Mouse (Mus musculus): Measurements from ENCODE around the gene Kdsr. TPM values are rescaled to one million over a fixed set of nuclear protein-coding genes. Genes with fewer than 3 reads are reported as not detected.
A peak's percentile ranks its signal among the peaks of the same experiment; 100 is the strongest.
"Not testable (repeated sequence)": the region's sequence is repeated elsewhere in the genome, so short reads cannot be mapped to it uniquely, and the experiment has no call there.

Kdsr gene
- polyA plus RNA-seq, 1 experiment from 2014 or later, result 13.3 TPM

- Histone ChIP-seq H3K27me3 (no peaks in the 10 kb centered on the region), H3K4me1 (no peaks in the 10 kb centered on the region), H3K27ac (no peak overlapping the region), H3K9me3 (no peaks in the 10 kb centered on the region), H3K4me2 (replicated peaks) (no peak overlapping the region), H3K9ac (no peak overlapping the region), H3K4me3 (no peak overlapping the region), H3K36me3 (peaks cover 45% of the 10 kb centered on the region)
- ATAC-seq (ENCODE audit: low FRiP score, low read depth), result no peak
- whole genome bisulfite sequencing, result 43% methylated on average over 2 of the region's 2 CpGs
Measured at GRCm38 (mm10) chr1:106735586-106735985, 23.9 kb downstream of the Kdsr start.

DNA sequence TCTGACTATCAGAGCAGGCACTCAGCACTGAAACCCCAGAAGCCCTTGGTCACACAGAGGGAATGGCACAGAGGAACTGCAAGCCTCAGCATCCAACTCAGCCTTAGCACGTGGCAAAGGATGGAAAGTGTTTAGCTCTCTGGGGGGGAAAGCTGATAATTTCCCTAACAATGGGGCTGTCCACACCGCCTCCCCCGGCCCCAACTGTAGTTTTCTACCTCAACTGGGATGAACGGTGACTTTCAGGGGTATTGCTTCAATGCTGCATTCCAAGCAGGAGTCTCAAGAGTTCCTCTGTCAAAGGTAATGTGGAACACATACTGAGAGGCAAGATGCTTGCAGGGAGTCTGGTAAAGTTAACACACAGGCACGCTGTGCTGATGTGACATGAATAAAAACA lies 37.5 kb downstream of the Kdsr start:
- Histone ChIP-seq H3K4me2 (replicated peaks) (no peak overlapping the region), H3K4me1 (0 out of 2 replicates have a peak, but pooled peaks cover 2% of the 10 kb centered on the region), H3K27ac (no peak overlapping the region), H3K9ac (no peak overlapping the region), H3K9me3 (no peaks in the 10 kb centered on the region), H3K36me3 (peaks cover 10% of the 10 kb centered on the region), H3K4me3 (no peak overlapping the region), H3K27me3 (no peaks in the 10 kb centered on the region)
- WGBS, result 46% methylated on average over 5 of the region's 5 CpGs
- ATAC-seq (ENCODE audit: low FRiP score, low read depth), result no peak

DNA sequence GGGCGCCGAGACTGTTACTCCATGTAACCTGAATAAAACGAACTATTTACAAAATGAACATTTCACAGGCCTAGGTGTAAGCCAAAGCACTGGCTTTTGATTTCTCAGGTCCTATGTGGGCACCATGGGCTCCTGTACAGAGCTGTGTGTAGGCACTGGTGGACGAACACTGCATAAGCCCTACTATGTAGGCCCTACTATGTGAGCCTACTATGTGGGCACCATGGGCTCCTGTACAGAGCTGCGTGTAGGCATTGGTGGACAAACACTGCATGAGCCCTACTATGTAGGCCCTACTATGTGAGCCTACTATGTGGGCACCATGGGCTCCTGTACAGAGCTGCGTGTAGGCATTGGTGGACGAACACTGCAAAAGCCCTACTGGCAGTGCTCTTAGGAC lies 41.8 kb downstream of the Kdsr start:
- H3K36me3 ChIP-seq; H3K27me3 ChIP-seq; H3K27ac ChIP-seq; H3K4me2 ChIP-seq (replicated peaks); ATAC-seq (ENCODE audit: low FRiP score, low read depth); H3K4me3 ChIP-seq; H3K9me3 ChIP-seq; H3K9ac ChIP-seq: not testable (repeated sequence)
- 74% methylated on average over 7 of the region's 7 CpGs for WGBS
- 0 out of 2 replicates have a peak, but pooled peaks cover 10% of the 10 kb centered on the region for H3K4me1 ChIP-seq

DNA sequence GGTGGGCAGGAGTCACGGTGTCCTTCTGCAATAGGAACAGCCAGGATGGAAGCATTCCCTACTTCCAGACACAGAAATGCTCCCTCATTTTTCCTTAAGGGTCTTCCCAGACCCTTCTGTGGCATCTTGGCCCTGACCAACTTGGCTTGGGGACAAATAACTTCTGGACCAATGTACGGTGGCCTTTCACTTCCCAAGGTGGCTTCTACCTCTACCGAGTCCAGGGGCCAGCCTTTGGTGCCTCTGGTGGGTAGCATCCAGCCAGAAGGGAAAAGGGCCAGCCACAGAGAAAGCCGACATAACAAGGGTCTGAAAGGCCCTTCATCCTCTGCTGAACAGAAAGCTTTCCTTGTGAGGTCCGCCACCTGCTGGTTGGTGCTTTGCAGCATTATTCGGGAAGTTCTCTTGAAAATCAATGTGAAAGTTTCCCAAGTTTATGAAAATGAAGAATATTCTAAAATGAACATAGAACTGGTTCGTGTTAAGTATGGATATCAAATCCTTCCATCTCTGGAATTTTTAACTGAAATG lies 42.4 kb downstream of the Kdsr start:
- Histone ChIP-seq H3K27ac (no peak overlapping the region), H3K27me3 (no peaks in the 10 kb centered on the region), H3K4me3 (no peak overlapping the region), H3K9me3 (no peaks in the 10 kb centered on the region), H3K4me2 (replicated peaks) (no peak overlapping the region), H3K36me3 (no peaks in the 10 kb centered on the region), H3K4me1 (peaks cover 16% of the 10 kb centered on the region), H3K9ac (no peak overlapping the region)
- no peak for ATAC-seq (ENCODE audit: low FRiP score, low read depth)
- 31% methylated on average over 7 of the region's 7 CpGs for WGBS

GRCm38 (mm10) chr1:106716141-106716540 lies 43.4 kb downstream of the Kdsr start:
- Histone ChIP-seq H3K36me3 (no peaks in the 10 kb centered on the region), H3K4me2 (replicated peaks) (no peak overlapping the region), H3K27ac (no peak overlapping the region), H3K4me3 (no peak overlapping the region), H3K9me3 (no peaks in the 10 kb centered on the region), H3K27me3 (no peaks in the 10 kb centered on the region), H3K4me1 (peaks cover 25% of the 10 kb centered on the region), H3K9ac (no peak overlapping the region)
- ATAC-seq (ENCODE audit: low FRiP score, low read depth), result no peak
- WGBS, result 91% methylated on average over 3 of the region's 3 CpGs

DNA sequence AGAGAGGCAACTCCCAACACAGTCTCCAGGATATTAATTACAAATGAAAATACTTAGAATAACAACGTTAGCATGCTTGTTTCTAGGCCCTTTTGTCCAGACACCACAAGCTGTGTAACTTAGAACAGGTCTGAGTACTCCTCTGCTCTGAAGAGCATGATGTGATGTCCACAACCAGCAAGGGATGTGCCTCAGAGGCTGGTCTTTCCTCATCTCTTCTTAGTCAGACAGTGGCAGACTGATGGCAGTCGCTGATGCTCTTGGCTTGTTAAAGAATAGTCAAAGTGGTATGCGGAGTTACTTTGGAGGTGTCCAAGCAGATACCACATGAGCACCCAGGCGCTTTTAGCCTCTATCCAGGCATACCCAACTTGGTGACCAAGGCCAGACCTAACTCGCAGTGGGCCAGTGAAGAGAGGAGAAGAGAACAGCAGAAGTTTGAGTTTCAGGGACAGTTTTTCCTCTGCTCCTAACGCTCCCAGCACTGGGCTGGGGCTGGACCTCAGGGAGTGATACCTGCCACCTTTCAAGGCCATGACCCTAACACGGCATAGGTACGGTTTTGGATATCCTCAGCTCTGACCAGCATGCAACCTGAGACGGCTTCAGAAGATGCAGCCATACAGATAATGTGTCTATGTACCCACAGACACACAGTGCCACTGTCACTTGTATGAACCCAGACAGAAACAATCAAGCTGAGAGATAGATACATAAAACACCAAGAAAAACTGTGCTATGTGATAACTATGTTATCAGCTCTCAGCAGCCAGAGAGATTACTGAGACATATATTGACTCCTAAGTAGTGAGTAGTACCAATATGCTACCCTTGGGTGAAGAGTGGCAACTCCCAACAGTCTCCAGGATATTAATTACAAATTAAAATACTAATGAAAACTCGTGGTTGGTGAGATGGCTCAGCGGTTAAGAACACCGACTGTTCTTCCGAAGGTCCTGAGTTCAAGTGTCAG lies 44.1 kb downstream of the Kdsr start:
- ATAC-seq (ENCODE audit: low FRiP score, low read depth), result no peak
- H3K36me3 ChIP-seq, result no peaks in the 10 kb centered on the region
- 89% methylated on average over 13 of the region's 13 CpGs for WGBS
- H3K27ac ChIP-seq, result peak overlapping the region; percentile 94; the same call in 1 of the 2 replicates
- H3K4me3 ChIP-seq, result 0 out of 2 replicates have a peak overlapping the region, but pooled peaks have one; percentile 73
- H3K27me3 ChIP-seq, result no peaks in the 10 kb centered on the region
- H3K4me2 ChIP-seq (replicated peaks), result peak overlapping the region; percentile 96
- no peaks in the 10 kb centered on the region for H3K9me3 ChIP-seq
- H3K9ac ChIP-seq, result no peak overlapping the region
- H3K4me1 ChIP-seq, result peaks cover 25% of the 10 kb centered on the region

DNA sequence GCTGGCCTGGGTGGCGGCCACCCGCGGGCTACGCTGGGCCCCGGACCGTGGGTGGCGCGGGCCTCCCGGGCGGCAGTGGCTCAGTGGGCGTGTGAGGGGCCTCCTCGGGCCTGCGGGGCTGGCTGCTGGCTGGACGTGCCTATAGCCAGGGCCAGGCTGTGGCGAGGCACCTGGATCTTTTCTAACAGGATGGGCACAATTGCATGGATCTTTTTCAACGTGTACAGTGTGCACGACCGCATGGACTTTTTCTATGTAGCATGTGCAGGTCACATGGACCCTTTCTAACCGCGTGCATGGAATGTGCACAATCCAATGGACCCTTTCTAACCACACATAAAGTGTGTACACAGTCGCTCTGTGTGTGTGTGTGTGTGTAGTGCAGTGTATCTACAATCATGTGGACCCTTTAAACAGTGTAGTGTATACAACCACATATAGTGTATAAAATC lies 45.0 kb downstream of the Kdsr start:
- Histone ChIP-seq H3K9ac (peak overlapping the region; percentile 84), H3K27me3 (no peaks in the 10 kb centered on the region), H3K4me2 (replicated peaks) (peak overlapping the region; percentile 96), H3K4me1 (peaks cover 31% of the 10 kb centered on the region), H3K27ac (peak overlapping the region; percentile 94), H3K36me3 (no peaks in the 10 kb centered on the region), H3K9me3 (no peaks in the 10 kb centered on the region), H3K4me3 (peak overlapping the region; percentile 73)
- WGBS, result 5% methylated on average over 21 of the region's 21 CpGs
- ATAC-seq (ENCODE audit: low FRiP score, low read depth), result peak; percentile 81; the same call in 1 of the 2 replicates

- peaks cover 38% of the 10 kb centered on the region for H3K4me1 ChIP-seq
- ATAC-seq (ENCODE audit: low FRiP score, low read depth), result peak; percentile 86
- H3K36me3 ChIP-seq, result no peaks in the 10 kb centered on the region
- H3K4me3 ChIP-seq, result peak within 1 kb of the TSS; percentile 73
- no peaks in the 10 kb centered on the region for H3K9me3 ChIP-seq
- peak within 1 kb of the TSS; percentile 94 for H3K27ac ChIP-seq
- H3K4me2 ChIP-seq (replicated peaks), result peak within 1 kb of the TSS; percentile 96
- H3K27me3 ChIP-seq, result no peaks in the 10 kb centered on the region
- H3K9ac ChIP-seq, result peak within 1 kb of the TSS; percentile 84
- WGBS, result under 1% methylated on average over 71 of the region's 95 CpGs
Measured at GRCm38 (mm10) chr1:106713621-106714529, 45.7 kb downstream of the Kdsr start, which contains the start of gene Bcl2. Gene Bcl2, minus strand, starts transcription at chr1:106714274.

DNA sequence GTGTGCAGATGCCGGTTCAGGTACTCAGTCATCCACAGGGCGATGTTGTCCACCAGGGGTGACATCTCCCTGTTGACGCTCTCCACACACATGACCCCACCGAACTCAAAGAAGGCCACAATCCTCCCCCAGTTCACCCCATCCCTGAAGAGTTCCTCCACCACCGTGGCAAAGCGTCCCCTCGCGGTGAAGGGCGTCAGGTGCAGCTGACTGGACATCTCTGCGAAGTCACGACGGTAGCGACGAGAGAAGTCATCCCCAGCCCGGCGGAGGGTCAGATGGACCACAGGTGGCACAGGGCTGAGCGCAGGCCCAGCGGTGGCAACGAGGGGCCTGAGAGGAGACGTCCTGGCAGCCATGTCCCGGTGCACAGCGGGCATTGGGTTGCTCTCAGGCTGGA lies 47.2 kb downstream of the Kdsr start:
- Histone ChIP-seq H3K4me1 (peaks cover 50% of the 10 kb centered on the region), H3K36me3 (no peaks in the 10 kb centered on the region), H3K4me3 (peak overlapping the region; percentile 73), H3K27ac (peak overlapping the region; percentile 61; the same call in 1 of the 2 replicates), H3K4me2 (replicated peaks) (peak overlapping the region; percentile 96), H3K27me3 (no peaks in the 10 kb centered on the region), H3K9me3 (no peaks in the 10 kb centered on the region), H3K9ac (peak overlapping the region; percentile 84)
- ATAC-seq (ENCODE audit: low FRiP score, low read depth), result no peak
- WGBS, result 8% methylated on average over 22 of the region's 22 CpGs

DNA sequence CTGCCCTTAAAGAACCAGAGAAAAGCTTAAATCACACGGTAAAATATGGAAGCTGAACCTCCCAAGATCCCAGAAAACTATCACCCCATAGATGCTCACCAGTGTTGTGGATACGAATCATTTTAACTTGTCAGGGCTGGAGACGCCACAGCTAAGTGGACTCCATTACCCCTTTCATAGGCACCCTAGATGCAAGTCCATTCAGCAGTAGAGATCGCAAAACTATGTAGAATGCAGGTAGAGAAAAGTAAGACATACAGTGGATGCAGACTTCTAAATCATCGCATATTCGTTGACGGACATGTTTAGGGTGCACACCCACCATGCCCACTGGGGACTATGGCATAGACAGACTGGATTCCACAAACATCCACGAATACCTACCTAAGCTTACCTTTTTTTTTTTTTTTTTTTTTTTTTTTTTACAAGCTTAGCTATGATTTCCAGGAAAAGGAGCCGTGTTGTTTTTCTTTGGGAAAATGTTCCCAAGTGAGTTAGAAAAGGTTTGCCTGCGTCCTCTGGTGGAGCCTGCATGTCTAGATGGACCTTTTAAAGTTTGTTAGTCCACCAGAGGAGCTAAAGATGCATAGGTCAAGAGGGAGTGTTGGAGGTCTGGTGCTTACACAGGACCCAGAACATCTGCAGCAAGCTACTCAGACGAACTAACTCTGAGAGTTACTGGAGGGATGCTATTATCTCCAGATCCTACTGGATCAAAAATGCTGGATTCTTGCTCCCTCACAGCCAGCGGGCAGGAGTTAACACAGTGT lies 48.0 kb downstream of the Kdsr start:
- peak overlapping the region; percentile 73 for H3K4me3 ChIP-seq
- H3K27ac ChIP-seq, result peak overlapping the region; percentile 59; the same call in 1 of the 2 replicates
- no peaks in the 10 kb centered on the region for H3K9me3 ChIP-seq
- no peaks in the 10 kb centered on the region for H3K36me3 ChIP-seq
- H3K4me2 ChIP-seq (replicated peaks), result peak overlapping the region; percentile 96
- no peak for ATAC-seq (ENCODE audit: low FRiP score, low read depth)
- H3K27me3 ChIP-seq, result no peaks in the 10 kb centered on the region
- peaks cover 58% of the 10 kb centered on the region for H3K4me1 ChIP-seq
- WGBS, result 51% methylated on average over 12 of the region's 12 CpGs
- peak overlapping the region; percentile 84 for H3K9ac ChIP-seq

DNA sequence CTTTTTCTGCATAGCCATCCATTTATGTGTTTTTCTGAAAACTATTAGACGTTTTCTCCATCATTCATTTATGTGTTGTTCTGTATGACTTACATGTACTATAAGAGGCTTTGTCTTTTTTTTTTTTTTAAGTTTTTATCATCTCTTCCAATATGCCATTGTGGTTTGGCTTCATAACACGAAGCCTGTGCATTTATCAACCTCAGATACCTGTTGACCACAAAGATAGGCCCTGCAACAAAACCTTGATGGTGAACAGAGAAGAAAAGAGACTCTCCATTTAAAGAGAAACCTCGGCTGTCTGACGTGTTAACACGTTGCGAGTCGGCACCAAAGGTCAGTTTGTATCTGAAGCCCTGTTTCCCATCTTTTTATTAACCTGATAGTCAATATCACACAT lies 49.3 kb downstream of the Kdsr start:
- H3K9me3 ChIP-seq, result no peaks in the 10 kb centered on the region
- peaks cover 66% of the 10 kb centered on the region for H3K4me1 ChIP-seq
- H3K27me3 ChIP-seq, result no peaks in the 10 kb centered on the region
- no peak for ATAC-seq (ENCODE audit: low FRiP score, low read depth)
- 84% methylated on average over 7 of the region's 7 CpGs for WGBS
- H3K4me3 ChIP-seq, result peak overlapping the region; percentile 28
- H3K4me2 ChIP-seq (replicated peaks), result peak overlapping the region; percentile 53
- H3K9ac ChIP-seq, result no peak overlapping the region
- H3K36me3 ChIP-seq, result no peaks in the 10 kb centered on the region
- no peak overlapping the region for H3K27ac ChIP-seq
